Mouse (Mus musculus) hindbrain, postnatal 0 days (tissue): ENCODE results near the gene Itga3. TPM values are rescaled to one million over a fixed set of nuclear protein-coding genes. Genes with fewer than 3 reads are reported as not detected.

ENCODE experiments used
- ATAC-seq: fragments of 200-750 bp; cut with Nextera tagmentation; 2 replicates; pipeline ENCODE4 v1.8.0; 2017; ENCODE audit warnings: mild to moderate bottlenecking, moderate TSS enrichment, moderate library complexity
- DNase-seq: peaks from one replicate; pipeline ENCODE4 v3.0.0-alpha.2; 2015; ENCODE audit warnings: low spot score
- H3K27ac ChIP-seq: fragments of 300-500 bp; sonication (generic); 2 replicates; pipeline ENCODE4 v1.5.1; 2014; ENCODE audit warnings: mild to moderate bottlenecking
- H3K27me3 ChIP-seq: fragments of 300-500 bp; sonication (generic); 2 replicates; pipeline ENCODE4 v1.6.1; 2014; ENCODE audit warnings: low read length, mixed read lengths; ENCODE audit not compliant: insufficient read depth
- H3K36me3 ChIP-seq: fragments of 300-500 bp; sonication (generic); 2 replicates; pipeline ENCODE4 v1.6.1; 2014; ENCODE audit warnings: low read length, mixed read lengths; ENCODE audit not compliant: insufficient read depth
- H3K4me1 ChIP-seq: fragments of 300-500 bp; sonication (generic); 2 replicates; pipeline ENCODE4 v1.6.1; 2014; ENCODE audit warnings: antibody characterized with exemption, low read length, mixed read lengths; ENCODE audit not compliant: insufficient read depth
- H3K4me2 ChIP-seq: fragments of 300-500 bp; sonication (generic); 2 replicates; pipeline ENCODE4 v1.6.1; 2014; ENCODE audit warnings: low read depth, mild to moderate bottlenecking, low read length, moderate library complexity, mixed read lengths
- H3K4me3 ChIP-seq: fragments of 300-500 bp; sonication (generic); 2 replicates; pipeline ENCODE4 v1.5.1; 2014; ENCODE audit warnings: low read length
- H3K9ac ChIP-seq: fragments of 300-500 bp; sonication (generic); replicated peaks from 2 replicates; pipeline ENCODE4 v1.6.1; 2014; ENCODE audit warnings: mild to moderate bottlenecking, low read length, moderate library complexity, mixed read lengths
- H3K9me3 ChIP-seq: fragments of 300-500 bp; sonication (generic); 2 replicates; pipeline ENCODE4 v1.6.1; 2016; ENCODE audit warnings: low read length, mixed read lengths
- CTCF ChIP-seq: IDR thresholded peaks from 2 replicates; pipeline ENCODE4 v1.5.1; 2016; ENCODE audit warnings: antibody characterized with exemption, control low read depth, low read depth
- WGBS: fragments of 180-500 bp; shearing (Covaris S2); extraction: QIAGEN DNeasy Blood & Tissue Kit; methylation state at CpG from one replicate; pipeline ENCODE4 v1.1.7; 2014; 5-methylcytosine and 5-hydroxymethylcytosine counted together
- polyA plus RNA-seq: library from polyadenylated mRNA; unstranded; fragments of >200 nt; fragmentation: Nextera tagmentation; extraction: Ambion mirVana; gene quantifications from 2 replicates; pipeline ENCODE4 v1.2.1, GENCODE M21; 2015
- total RNA-seq: library from RNA; depleted of rRNA; stranded (reverse); fragments of >200 nt; gene quantifications from 2 replicates; pipeline ENCODE4 v1.2.3, GENCODE M21; 2014

Itga3 gene
- total and polyA plus RNA-seq, 2 experiments from 2014 or later = 13.2 to 68.8 TPM

DNA sequence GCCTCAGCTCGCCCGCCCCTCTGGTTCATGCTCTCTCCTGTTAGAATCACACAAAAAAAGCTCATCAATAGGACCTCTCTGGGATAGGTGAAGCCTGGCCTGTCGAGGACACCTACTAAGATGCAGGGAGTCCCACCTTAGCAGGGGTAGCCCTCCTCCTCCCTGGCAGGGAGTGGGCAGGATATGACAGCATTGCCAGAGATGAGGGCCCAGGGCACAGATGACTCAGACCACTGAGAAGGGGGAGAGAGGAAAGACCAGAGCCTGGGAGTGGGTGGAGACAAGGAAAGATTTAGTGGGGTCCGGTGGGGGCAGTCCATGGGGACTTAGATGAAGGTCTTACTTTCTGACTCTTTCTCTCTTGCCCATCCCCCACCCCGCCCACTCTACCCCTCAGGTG lies 9.6 kb upstream of the Itga3 start:
- Histone ChIP-seq H3K27me3 (no peaks in the 10 kb centered on the region), H3K4me3 (no peak overlapping the region), H3K4me1 (0 out of 2 replicates have a peak, but pooled peaks cover 10% of the 10 kb centered on the region), H3K9ac (no peak overlapping the region), H3K36me3 (no peaks in the 10 kb centered on the region), H3K27ac (no peak overlapping the region), H3K9me3 (no peaks in the 10 kb centered on the region), H3K4me2 (no peak overlapping the region)
- TF ChIP-seq CTCF = no peak
- 56% methylated on average over 5 of the region's 5 CpGs for WGBS
- DNase-seq = no peak
- no peak; the same call in 1 of the 2 replicates for ATAC-seq

DNA sequence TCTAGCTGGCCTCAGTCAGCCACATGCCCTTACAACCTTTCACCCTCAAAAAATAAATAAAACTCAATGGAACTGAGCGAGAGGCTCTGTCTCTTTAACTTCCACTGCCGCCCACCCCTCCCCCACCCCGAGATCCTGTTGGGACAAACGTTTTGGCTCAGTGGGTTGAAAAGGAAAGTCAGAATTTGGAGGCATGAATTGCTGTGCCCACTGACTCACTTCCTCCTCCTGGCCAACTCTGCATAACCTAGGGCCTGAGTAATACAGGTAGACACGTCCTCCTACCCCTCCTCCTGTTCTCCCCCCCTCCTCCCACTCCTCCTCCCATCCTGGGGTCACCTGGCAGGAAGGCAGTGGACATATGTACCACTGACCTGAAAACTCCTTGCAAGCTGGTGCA lies 9.1 kb upstream of the Itga3 start:
- no peaks in the 10 kb centered on the region for H3K36me3 ChIP-seq
- no peak for TF ChIP-seq CTCF
- no peak overlapping the region for H3K4me2 ChIP-seq
- no peak overlapping the region for H3K4me3 ChIP-seq
- ATAC-seq (no peak), DNase-seq (no peak)
- H3K27ac ChIP-seq = no peak overlapping the region
- WGBS = 18% methylated on average over 5 of the region's 5 CpGs
- no peaks in the 10 kb centered on the region for H3K9me3 ChIP-seq
- 0 out of 2 replicates have a peak, but pooled peaks cover 10% of the 10 kb centered on the region for H3K4me1 ChIP-seq
- no peak overlapping the region for H3K9ac ChIP-seq
- H3K27me3 ChIP-seq = no peaks in the 10 kb centered on the region

DNA sequence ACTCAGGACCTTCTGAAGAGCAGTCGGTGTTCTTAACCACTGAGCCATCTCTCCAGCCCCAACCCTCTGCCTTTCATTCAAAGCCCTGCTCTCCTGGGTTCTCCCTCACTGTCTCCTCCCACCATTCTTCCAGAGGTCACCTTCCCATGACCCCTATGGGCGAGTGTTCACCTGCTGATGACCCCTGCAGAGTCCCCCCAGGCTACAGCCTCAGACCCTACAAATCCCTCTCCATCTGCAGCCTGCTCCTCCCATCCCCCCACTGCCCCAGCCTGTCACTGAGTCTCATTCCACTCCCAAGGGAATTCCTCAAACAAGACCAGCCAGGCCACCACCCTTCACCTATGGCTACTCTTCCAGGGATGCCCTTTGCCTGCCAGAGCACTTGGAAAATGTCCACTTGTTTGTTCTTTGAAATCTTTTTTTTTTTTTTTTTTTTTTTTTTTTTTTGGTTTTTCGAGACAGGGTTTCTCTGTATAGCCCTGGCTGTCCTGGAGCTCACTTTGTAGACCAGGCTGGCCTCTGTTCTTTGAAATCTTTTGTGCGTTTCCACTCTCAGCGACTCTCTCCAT lies 8.3 kb upstream of the Itga3 start:
- no peak overlapping the region for H3K27ac ChIP-seq
- WGBS = 36% methylated on average over 5 of the region's 5 CpGs

DNA sequence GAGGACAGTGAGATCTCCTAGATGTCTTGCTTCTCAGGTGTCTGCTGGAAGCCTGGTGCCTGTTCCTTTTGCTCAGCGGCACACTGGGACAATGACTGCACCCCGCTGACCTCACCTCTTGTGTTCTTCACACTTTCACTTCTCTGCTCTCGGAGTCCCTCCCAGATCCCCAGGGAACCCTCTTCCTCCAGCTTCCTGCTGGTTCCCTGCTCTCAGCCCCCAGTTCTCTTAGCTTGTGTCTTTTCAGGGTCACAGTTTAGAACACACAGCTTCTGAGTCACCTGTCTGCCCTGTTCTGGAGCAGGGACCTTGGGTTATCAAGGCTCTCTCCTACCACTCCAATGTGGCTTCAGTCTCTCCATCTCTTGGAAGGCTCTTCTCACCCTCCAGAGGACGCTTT lies 7.6 kb upstream of the Itga3 start:
- no peak for ATAC-seq
- 46% methylated on average over 4 of the region's 4 CpGs for WGBS
- no peak overlapping the region for H3K27ac ChIP-seq
- no peak overlapping the region for H3K9ac ChIP-seq
- no peak for TF ChIP-seq CTCF
- H3K4me3 ChIP-seq = no peak overlapping the region
- no peak overlapping the region for H3K4me2 ChIP-seq
- H3K36me3 ChIP-seq = no peaks in the 10 kb centered on the region
- 0 out of 2 replicates have a peak, but pooled peaks cover 10% of the 10 kb centered on the region for H3K4me1 ChIP-seq
- no peaks in the 10 kb centered on the region for H3K27me3 ChIP-seq
- H3K9me3 ChIP-seq = no peaks in the 10 kb centered on the region
- DNase-seq = no peak

More for the DNA sequence above, 8.3 kb upstream of the Itga3 start:
- no peak overlapping the region for H3K4me2 ChIP-seq
- H3K9me3 ChIP-seq = no peaks in the 10 kb centered on the region
- H3K27me3 ChIP-seq = no peaks in the 10 kb centered on the region
- TF ChIP-seq CTCF = no peak
- H3K4me1 ChIP-seq = 0 out of 2 replicates have a peak, but pooled peaks cover 10% of the 10 kb centered on the region
- no peak for ATAC-seq
- H3K9ac ChIP-seq = no peak overlapping the region
- DNase-seq = no peak
- H3K4me3 ChIP-seq = no peak overlapping the region
- H3K36me3 ChIP-seq = no peaks in the 10 kb centered on the region

DNA sequence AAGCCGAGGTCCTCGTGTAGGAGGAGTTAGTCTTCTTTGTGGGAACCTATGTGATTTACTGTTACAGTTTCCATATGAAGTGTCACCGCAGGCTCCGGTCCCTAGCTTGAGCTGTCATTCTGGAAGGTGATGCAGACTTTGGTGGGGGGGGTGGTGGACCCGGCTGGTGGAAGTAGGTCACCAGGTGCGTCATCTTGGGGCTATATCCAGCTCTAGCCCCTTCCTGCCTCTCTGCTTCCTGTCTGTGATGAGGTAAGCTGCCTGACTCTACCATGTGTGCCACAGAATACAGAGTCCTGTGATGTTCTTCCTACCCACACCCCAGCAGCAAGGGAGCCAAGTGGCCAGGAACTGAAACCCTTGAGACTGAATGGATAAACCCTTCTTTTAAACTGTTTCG lies 6.3 kb upstream of the Itga3 start:
- Histone ChIP-seq H3K4me2 (no peak overlapping the region), H3K36me3 (no peaks in the 10 kb centered on the region), H3K4me1 (0 out of 2 replicates have a peak, but pooled peaks cover 6% of the 10 kb centered on the region), H3K4me3 (no peak overlapping the region), H3K27me3 (no peaks in the 10 kb centered on the region; the same call in 1 of the 2 replicates), H3K9ac (no peak overlapping the region), H3K27ac (no peak overlapping the region), H3K9me3 (no peaks in the 10 kb centered on the region)
- ATAC-seq (no peak), DNase-seq (no peak)
- no peak for TF ChIP-seq CTCF
- 94% methylated on average over 7 of the region's 7 CpGs for WGBS

DNA sequence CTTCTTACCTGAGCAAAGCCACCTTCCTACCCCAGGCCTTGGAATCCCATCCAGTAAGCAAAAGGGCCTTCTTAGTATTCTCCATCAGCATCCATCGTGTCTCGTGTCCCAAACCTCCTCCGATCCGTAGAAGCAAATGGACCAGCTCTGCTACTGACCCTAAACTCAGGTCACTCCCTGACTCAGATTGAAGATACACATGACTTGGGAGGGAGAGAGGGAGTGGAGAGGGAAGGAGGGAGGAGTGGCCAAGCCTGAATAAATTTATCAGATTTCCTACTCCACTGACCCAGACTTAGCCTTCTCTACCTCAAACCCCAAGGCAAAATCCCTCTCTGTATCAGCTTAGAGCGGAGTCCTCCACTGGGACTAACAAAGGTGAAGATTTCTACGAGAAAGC lies 4.2 kb upstream of the Itga3 start:
- Histone ChIP-seq H3K9ac (no peak overlapping the region), H3K27ac (no peak overlapping the region), H3K4me2 (no peak overlapping the region), H3K27me3 (no peaks in the 10 kb centered on the region; the same call in 1 of the 2 replicates), H3K9me3 (no peaks in the 10 kb centered on the region), H3K36me3 (no peaks in the 10 kb centered on the region), H3K4me1 (0 out of 2 replicates have a peak, but pooled peaks cover 1% of the 10 kb centered on the region), H3K4me3 (no peak overlapping the region)
- no peak for DNase-seq
- 82% methylated on average over 6 of the region's 6 CpGs for WGBS
- no peak for ATAC-seq
- TF ChIP-seq CTCF = no peak

DNA sequence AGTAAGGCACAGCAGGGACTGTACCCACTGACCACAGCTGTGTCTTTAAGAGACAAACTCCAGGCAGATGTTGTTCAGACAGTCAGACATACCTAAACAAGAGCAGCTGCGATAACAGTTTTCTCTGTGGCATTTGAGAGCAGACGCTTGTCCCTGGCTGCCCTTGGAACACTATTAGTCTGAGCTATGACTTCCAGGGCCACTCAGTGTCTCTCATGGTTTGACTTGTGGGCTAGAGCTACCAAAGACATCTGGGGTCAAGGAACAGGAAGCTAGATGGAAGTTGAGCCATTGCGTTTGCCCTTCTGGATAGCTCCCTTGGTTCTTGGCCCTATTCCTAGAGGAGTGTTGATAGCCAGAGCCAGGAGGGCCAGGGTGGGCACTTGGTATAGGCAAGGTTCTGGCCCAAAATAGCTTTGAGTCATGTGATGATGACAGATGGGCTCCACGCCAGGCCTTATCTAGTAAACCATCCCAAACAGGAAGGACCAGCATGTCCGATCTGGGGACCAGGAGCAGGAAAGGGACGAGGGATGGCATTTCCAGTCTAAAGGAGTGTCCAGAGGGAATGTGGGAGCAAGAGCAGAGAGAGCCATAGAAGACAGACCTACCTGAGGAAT lies 2.8 kb upstream of the Itga3 start:
- H3K27me3 ChIP-seq = no peaks in the 10 kb centered on the region; the same call in 1 of the 2 replicates
- 76% methylated on average over 6 of the region's 6 CpGs for WGBS
- H3K9me3 ChIP-seq = no peaks in the 10 kb centered on the region
- no peak overlapping the region for H3K9ac ChIP-seq
- DNase-seq (no peak), ATAC-seq (no peak)
- H3K4me3 ChIP-seq = no peak overlapping the region
- H3K36me3 ChIP-seq = no peaks in the 10 kb centered on the region
- H3K4me1 ChIP-seq = 0 out of 2 replicates have a peak, but pooled peaks cover 3% of the 10 kb centered on the region
- no peak overlapping the region for H3K4me2 ChIP-seq
- no peak overlapping the region for H3K27ac ChIP-seq
- no peak for TF ChIP-seq CTCF
